Mouse (Mus musculus): ENCODE measurements at regions not wholly inside any gene's neighbourhood (a gene's known extent, or its start where the extent isn't known, plus 50 kb on each side); places are given as distances from the start of the nearest gene placed in this dataset.

DNA sequence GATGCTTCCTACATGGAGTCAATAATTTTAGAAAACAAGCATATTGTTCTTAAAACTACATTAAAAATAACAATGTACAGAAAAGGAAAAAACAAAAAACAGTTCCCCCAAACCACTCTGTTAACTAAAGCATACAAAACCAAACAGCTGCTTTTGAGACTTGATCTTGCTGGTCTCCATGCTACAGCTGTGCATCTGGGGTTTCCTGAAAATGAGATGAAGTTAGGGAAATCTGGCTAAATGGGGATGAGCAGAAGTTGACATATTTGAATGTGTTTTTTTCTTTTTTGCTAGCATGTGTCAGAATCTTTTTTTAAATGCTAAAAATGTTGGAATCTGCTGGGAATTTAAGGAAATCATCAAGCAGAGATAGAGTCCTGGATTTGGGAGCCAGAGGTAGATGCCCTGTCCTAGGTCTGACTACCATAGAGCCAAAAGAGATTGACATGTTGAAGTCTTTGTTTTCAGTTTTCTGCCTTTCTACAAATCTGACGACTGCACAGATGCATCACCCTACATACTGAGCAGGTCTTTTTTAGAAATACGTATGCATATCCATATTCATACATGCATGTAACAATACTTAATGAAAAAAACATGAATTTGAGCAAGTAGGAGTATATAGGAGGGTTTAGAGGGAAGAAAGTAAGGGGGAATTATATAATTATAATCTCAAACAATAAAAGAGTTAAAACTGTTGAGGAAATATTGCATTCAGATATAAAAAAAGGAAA, 172.5 kb upstream of the Nwd2 start:
- Histone ChIP-seq H3K9ac (ENCODE audit: insufficient read depth, low read depth, low read length, poor library complexity, severe bottlenecking) (no peak overlapping the region), H3K4me3 (ENCODE audit: insufficient read depth in 1 of 2, low read depth in 1 of 2, low read length in 2 of 2, poor library complexity in 1 of 2, severe bottlenecking in 1 of 2) (no peak overlapping the region), H3K27ac (ENCODE audit: insufficient read depth, low read depth, low read length, poor library complexity, severe bottlenecking) (no peak overlapping the region), H3K9me3 (ENCODE audit: control insufficient read depth, insufficient read depth, low read depth, low read length) (no peaks in the 10 kb centered on the region), H3K4me1 (ENCODE audit: control insufficient read depth in 2 of 2, insufficient read depth in 2 of 2, low read length in 2 of 2, poor library complexity in 1 of 2) (no peaks in the 10 kb centered on the region), H3K36me3 (ENCODE audit: control insufficient read depth, insufficient read depth, low read length, poor library complexity, severe bottlenecking) (no peaks in the 10 kb centered on the region)
- in situ Hi-C loops (cut with MboI; ENCODE audit: low sequenced_read_pairs in 2 of 2, unreplicated experiment in 2 of 2): no loop called here
- DNase-seq (ENCODE audit: low read depth, low spot score): no peak
- TF ChIP-seq MAFK (IDR thresholded peaks at IDR 0.05; ENCODE audit: insufficient read depth, low read depth, low read length): no peak
- no peak for TF ChIP-seq HCFC1 (IDR thresholded peaks at IDR 0.05; ENCODE audit: borderline replicate concordance, insufficient read depth, low read length)
- no peak for TF ChIP-seq ZC3H11A (IDR thresholded peaks at IDR 0.05; ENCODE audit: borderline replicate concordance, low read depth, low read length)
- no peak for TF ChIP-seq CHD2 (IDR thresholded peaks at IDR 0.05; ENCODE audit: low read depth, low read length)
- no peak for TF ChIP-seq ZNF384 (IDR thresholded peaks at IDR 0.05; ENCODE audit: low read depth, low read length)

DNA sequence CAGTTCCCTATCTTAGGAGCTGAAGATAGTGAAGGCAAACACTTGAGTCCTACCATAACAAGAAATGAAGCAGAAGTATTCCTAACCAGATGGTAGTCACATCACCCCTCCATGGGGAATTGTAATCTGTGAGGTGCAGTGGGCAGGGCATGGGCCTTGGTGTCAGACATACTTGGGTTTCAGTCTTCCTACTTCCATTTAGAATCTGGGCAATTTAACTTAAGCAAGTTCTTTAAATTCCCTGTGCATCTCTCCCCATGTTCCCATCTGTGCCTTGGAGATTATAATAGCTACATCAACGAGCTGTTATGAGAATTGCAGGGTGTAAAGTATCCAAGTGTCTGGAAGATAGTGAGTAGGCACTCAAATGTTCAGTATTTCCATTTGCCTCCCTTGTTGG, 149.9 kb upstream of the Nwd2 start:
- Histone ChIP-seq H3K36me3 (ENCODE audit: control insufficient read depth, insufficient read depth, low read length, poor library complexity, severe bottlenecking) (no peaks in the 10 kb centered on the region), H3K9ac (ENCODE audit: insufficient read depth, low read depth, low read length, poor library complexity, severe bottlenecking) (no peak overlapping the region), H3K4me1 (ENCODE audit: control insufficient read depth in 2 of 2, insufficient read depth in 2 of 2, low read length in 2 of 2, poor library complexity in 1 of 2) (no peaks in the 10 kb centered on the region), H3K9me3 (ENCODE audit: control insufficient read depth, insufficient read depth, low read depth, low read length) (no peaks in the 10 kb centered on the region), H3K27ac (ENCODE audit: insufficient read depth, low read depth, low read length, poor library complexity, severe bottlenecking) (no peak overlapping the region), H3K4me3 (ENCODE audit: insufficient read depth in 1 of 2, low read depth in 1 of 2, low read length in 2 of 2, poor library complexity in 1 of 2, severe bottlenecking in 1 of 2) (no peak overlapping the region)
- DNase-seq (ENCODE audit: low read depth, low spot score): no peak
- in situ Hi-C loops (cut with MboI; ENCODE audit: low sequenced_read_pairs in 2 of 2, unreplicated experiment in 2 of 2): no loop called here
- TF ChIP-seq MAFK (IDR thresholded peaks at IDR 0.05; ENCODE audit: insufficient read depth, low read depth, low read length) (no peak), CHD2 (IDR thresholded peaks at IDR 0.05; ENCODE audit: low read depth, low read length) (no peak), ZNF384 (IDR thresholded peaks at IDR 0.05; ENCODE audit: low read depth, low read length) (no peak), ZC3H11A (IDR thresholded peaks at IDR 0.05; ENCODE audit: borderline replicate concordance, low read depth, low read length) (no peak), HCFC1 (IDR thresholded peaks at IDR 0.05; ENCODE audit: borderline replicate concordance, insufficient read depth, low read length) (no peak)

DNA sequence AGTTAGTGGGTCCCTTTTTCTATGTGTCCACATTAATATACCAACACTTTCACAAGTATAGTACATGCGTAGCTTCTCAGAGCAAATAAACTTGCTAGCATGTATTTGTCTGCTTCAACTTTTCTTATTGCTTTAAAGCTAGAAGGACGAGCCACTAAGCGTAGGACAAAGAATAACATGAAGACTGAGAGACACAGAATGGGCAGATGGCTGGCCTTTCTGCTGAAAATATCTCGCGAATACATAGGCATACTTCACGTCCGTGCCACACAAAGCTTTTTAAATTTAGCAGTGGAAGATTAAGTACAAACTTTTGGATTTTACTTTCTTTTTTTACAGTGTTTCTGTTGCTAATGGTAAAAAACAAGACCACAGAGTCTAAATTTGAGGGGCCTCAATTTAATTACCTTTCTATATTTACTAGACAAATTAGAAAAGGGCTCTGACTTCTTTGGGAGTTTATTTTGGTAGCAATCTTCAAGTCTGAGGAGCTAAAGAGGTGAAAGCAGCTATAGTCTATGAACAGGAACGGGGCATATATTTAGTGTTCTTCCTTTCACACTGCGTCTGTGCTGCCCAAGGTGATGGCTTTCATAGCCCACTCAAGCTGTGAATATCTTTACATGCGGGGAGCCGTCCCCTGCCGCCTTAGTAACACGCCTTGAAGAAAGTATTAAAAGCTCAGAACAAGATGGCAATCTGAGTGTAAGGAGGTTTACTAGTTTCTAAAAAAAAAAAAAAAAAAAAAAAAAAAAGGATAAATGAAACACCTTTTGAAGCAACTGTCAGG, 145.7 kb upstream of the Nwd2 start:
- in situ Hi-C loops (cut with MboI; ENCODE audit: low sequenced_read_pairs in 2 of 2, unreplicated experiment in 2 of 2): no loop called here
- Histone ChIP-seq H3K9me3 (ENCODE audit: control insufficient read depth, insufficient read depth, low read depth, low read length) (no peaks in the 10 kb centered on the region), H3K27ac (ENCODE audit: insufficient read depth, low read depth, low read length, poor library complexity, severe bottlenecking) (no peak overlapping the region), H3K9ac (ENCODE audit: insufficient read depth, low read depth, low read length, poor library complexity, severe bottlenecking) (no peak overlapping the region), H3K4me3 (ENCODE audit: insufficient read depth in 1 of 2, low read depth in 1 of 2, low read length in 2 of 2, poor library complexity in 1 of 2, severe bottlenecking in 1 of 2) (no peak overlapping the region), H3K4me1 (ENCODE audit: control insufficient read depth in 2 of 2, insufficient read depth in 2 of 2, low read length in 2 of 2, poor library complexity in 1 of 2) (no peaks in the 10 kb centered on the region), H3K36me3 (ENCODE audit: control insufficient read depth, insufficient read depth, low read length, poor library complexity, severe bottlenecking) (no peaks in the 10 kb centered on the region)
- no peak for TF ChIP-seq MAFK (IDR thresholded peaks at IDR 0.05; ENCODE audit: insufficient read depth, low read depth, low read length)
- no peak for TF ChIP-seq CHD2 (IDR thresholded peaks at IDR 0.05; ENCODE audit: low read depth, low read length)
- TF ChIP-seq ZC3H11A (IDR thresholded peaks at IDR 0.05; ENCODE audit: borderline replicate concordance, low read depth, low read length): no peak
- TF ChIP-seq ZNF384 (IDR thresholded peaks at IDR 0.05; ENCODE audit: low read depth, low read length): no peak
- TF ChIP-seq HCFC1 (IDR thresholded peaks at IDR 0.05; ENCODE audit: borderline replicate concordance, insufficient read depth, low read length): no peak
- no peak for DNase-seq (ENCODE audit: low read depth, low spot score)

DNA sequence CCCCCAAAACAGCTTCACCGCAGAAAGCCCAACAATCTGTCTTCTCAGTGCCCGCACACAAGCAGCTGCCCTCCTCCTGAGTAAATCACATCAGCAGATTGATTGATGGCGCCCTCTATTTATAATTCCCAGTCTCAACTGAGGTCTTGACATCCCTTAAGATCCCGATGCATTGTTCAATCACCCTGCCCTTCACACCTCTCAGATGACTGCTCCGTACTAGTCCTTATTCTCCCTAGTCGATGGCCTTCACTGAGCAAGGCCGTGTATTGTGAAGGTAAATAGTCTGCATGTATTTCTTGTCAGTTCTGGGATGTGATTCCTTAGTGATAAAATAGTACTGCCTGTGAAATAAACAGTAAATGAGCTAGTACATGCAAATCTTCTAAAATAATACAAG, 114.7 kb upstream of the Nwd2 start:
- H3K4me1 ChIP-seq (ENCODE audit: control insufficient read depth in 2 of 2, insufficient read depth in 2 of 2, low read length in 2 of 2, poor library complexity in 1 of 2): no peaks in the 10 kb centered on the region
- TF ChIP-seq HCFC1 (IDR thresholded peaks at IDR 0.05; ENCODE audit: borderline replicate concordance, insufficient read depth, low read length) (no peak), ZC3H11A (IDR thresholded peaks at IDR 0.05; ENCODE audit: borderline replicate concordance, low read depth, low read length) (no peak), ZNF384 (IDR thresholded peaks at IDR 0.05; ENCODE audit: low read depth, low read length) (no peak), MAFK (IDR thresholded peaks at IDR 0.05; ENCODE audit: insufficient read depth, low read depth, low read length) (no peak), CHD2 (IDR thresholded peaks at IDR 0.05; ENCODE audit: low read depth, low read length) (no peak)
- H3K9ac ChIP-seq (ENCODE audit: insufficient read depth, low read depth, low read length, poor library complexity, severe bottlenecking): no peak overlapping the region
- H3K9me3 ChIP-seq (ENCODE audit: control insufficient read depth, insufficient read depth, low read depth, low read length): no peaks in the 10 kb centered on the region
- H3K36me3 ChIP-seq (ENCODE audit: control insufficient read depth, insufficient read depth, low read length, poor library complexity, severe bottlenecking): no peaks in the 10 kb centered on the region
- in situ Hi-C loops (cut with MboI; ENCODE audit: low sequenced_read_pairs in 2 of 2, unreplicated experiment in 2 of 2): loop anchor here (25.0 kb wide), 1 partner anchor 228 kb away; no protein-coding TSS in a partner anchor
- no peak overlapping the region for H3K4me3 ChIP-seq (ENCODE audit: insufficient read depth in 1 of 2, low read depth in 1 of 2, low read length in 2 of 2, poor library complexity in 1 of 2, severe bottlenecking in 1 of 2)
- H3K27ac ChIP-seq (ENCODE audit: insufficient read depth, low read depth, low read length, poor library complexity, severe bottlenecking): no peak overlapping the region
- DNase-seq (ENCODE audit: low read depth, low spot score): no peak
